Mouse (Mus musculus): ENCODE data around the gene Rpl13.

Gene Rpl13

GRCm38 (mm10) chr8:123145279-123145678, 43.1 kb downstream of the Rpl13 start:
- in situ Hi-C loops (cut with MseI, MboI) = no loop called here

GRCm38 (mm10) chr8:123146390-123146789, 44.2 kb downstream of the Rpl13 start:
- in situ Hi-C loops (cut with MseI, MboI) = no loop called here

GRCm38 (mm10) chr8:123150737-123151171, 48.6 kb downstream of the Rpl13 start:
- in situ Hi-C loops (cut with MseI, MboI) = no loop called here

Data from mouse trophoblast stem cell (cell line).